Mouse (Mus musculus) neural tube, embryonic 12.5 days (tissue): Measurements from ENCODE around the gene Tle3. TPM values are rescaled to one million over a fixed set of nuclear protein-coding genes. Genes with fewer than 3 reads are reported as not detected.

Experiments
- ATAC-seq: fragments of 200-750 bp; cut with Nextera tagmentation; 2 replicates; pipeline ENCODE4 v1.8.0; 2017; ENCODE audit warnings: low read depth, mild to moderate bottlenecking, moderate TSS enrichment, moderate library complexity; ENCODE audit not compliant: low FRiP score
- H3K27ac ChIP-seq: fragments of 300-500 bp; sonication (generic); 2 replicates; pipeline ENCODE4 v1.5.1; 2016
- H3K27me3 ChIP-seq: fragments of 300-500 bp; sonication (generic); replicated peaks from 2 replicates; pipeline ENCODE4 v1.6.1; 2016; ENCODE audit warnings: mild to moderate bottlenecking
- H3K36me3 ChIP-seq: fragments of 300-500 bp; sonication (generic); 2 replicates; pipeline ENCODE4 v1.6.1; 2016; ENCODE audit warnings: mild to moderate bottlenecking
- H3K4me1 ChIP-seq: fragments of 300-500 bp; sonication (generic); 2 replicates; pipeline ENCODE4 v1.6.1; 2016
- H3K4me2 ChIP-seq: fragments of 300-500 bp; sonication (generic); replicated peaks from 2 replicates; pipeline ENCODE4 v1.6.1; 2016; ENCODE audit warnings: mild to moderate bottlenecking
- H3K4me3 ChIP-seq: fragments of 300-500 bp; sonication (generic); 2 replicates; pipeline ENCODE4 v1.5.1; 2016
- H3K9ac ChIP-seq: fragments of 300-500 bp; sonication (generic); 2 replicates; pipeline ENCODE4 v1.6.1; 2016; ENCODE audit warnings: mild to moderate bottlenecking
- H3K9me3 ChIP-seq: fragments of 300-500 bp; sonication (generic); 2 replicates; pipeline ENCODE4 v1.6.1; 2016; ENCODE audit warnings: mild to moderate bottlenecking
- WGBS: fragments of 180-500 bp; shearing (Covaris S2); methylation state at CpG from one replicate; pipeline ENCODE4 v1.1.7; 2016; 5-methylcytosine and 5-hydroxymethylcytosine counted together
- polyA plus RNA-seq: library from polyadenylated mRNA; unstranded; fragments of >200 nt; fragmentation: Nextera tagmentation; extraction: Ambion mirVana; gene quantifications from 2 replicates; pipeline ENCODE4 v1.2.1, GENCODE M21; 2016

Gene Tle3
- polyA plus RNA-seq, 1 experiment from 2014 or later = 58.7 TPM

DNA sequence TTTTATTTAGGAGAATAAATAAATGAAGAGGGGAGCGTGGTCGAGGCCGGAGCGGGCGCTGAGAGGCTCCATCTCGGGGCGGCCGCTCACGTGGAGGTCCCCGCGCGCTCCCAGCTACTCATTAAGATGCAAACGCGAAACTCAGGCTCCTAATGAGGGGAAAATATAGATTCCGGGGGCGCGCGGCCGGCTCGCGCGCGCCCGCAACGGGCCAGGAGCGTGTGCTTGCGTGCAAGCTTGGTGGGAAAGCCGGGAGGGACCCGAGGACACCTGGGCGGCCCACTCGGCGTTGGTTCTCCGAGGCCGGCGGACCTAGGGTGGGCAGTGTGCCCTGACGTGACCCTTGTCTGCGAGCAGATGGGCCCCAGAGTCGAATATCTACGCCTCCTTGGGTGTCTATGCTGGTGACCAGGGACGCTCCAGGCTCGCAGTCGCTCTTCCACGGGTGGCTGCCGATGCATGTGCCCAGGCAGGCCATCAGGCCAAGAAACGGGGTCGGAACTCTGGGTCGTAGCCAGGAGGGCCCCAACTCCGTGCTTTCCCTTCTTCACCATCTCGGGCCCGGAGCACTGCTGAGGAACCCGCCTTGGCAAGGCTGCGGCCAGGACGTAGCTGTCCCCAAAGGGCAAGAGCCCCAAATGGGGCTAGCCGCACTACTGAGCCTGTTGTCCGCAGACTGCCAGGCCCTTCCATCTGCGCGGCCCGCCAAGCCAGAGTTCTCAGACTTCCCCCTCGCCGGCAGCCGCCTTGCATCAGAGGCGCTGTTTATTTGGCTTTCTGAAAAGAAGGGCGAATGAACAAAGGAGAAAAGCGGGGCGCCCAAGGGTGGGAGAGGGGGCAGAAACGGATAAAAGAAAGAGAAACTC is 1.0 kb upstream of the Tle3 start:
- Histone ChIP-seq H3K27me3 (no peaks in the 10 kb centered on the region), H3K4me3 (peak overlapping the region; percentile 38), H3K27ac (peak overlapping the region; percentile 60), H3K9ac (peak overlapping the region; percentile 58), H3K36me3 (peaks cover 7% of the 10 kb centered on the region; the same call in 1 of the 2 replicates), H3K4me2 (peak overlapping the region; percentile 93), H3K9me3 (no peaks in the 10 kb centered on the region), H3K4me1 (peaks cover 50% of the 10 kb centered on the region)
- ATAC-seq = no peak; the same call in none of the 2 replicates
- WGBS = under 1% methylated on average over 66 of the region's 66 CpGs

DNA sequence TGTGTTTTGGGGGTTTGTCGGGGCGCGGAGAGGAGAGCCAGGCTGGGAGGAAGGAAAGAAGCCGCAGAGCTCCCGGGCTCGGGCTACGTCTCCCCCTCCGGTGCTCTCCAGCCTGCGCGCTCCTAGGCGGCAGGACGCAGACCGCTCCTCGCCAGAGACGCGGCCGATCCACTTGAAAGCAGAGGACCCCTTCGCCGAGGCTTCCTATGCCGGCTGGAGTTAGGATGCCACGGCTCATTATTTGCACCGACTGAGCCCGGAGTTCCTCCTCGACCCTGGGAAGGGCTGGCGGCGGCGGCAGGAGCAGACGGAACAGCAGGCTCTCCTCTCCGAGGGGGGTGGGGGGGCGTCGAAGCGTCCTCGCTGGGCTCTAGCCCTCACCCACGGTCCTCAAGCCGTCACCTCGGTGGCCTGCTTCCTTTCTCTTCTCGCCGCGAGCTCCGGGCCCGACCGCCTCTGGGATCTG is 377 bp downstream of the Tle3 start:
- peak overlapping the region; percentile 89 for H3K4me3 ChIP-seq
- WGBS = under 1% methylated on average over 42 of the region's 42 CpGs
- peak overlapping the region; percentile 93 for H3K4me2 ChIP-seq
- H3K9me3 ChIP-seq = no peaks in the 10 kb centered on the region
- no peaks in the 10 kb centered on the region for H3K27me3 ChIP-seq
- H3K36me3 ChIP-seq = peaks cover 11% of the 10 kb centered on the region; the same call in 1 of the 2 replicates
- ATAC-seq = no peak
- H3K27ac ChIP-seq = peak overlapping the region; percentile 91
- peak overlapping the region; percentile 98 for H3K9ac ChIP-seq
- peaks cover 64% of the 10 kb centered on the region for H3K4me1 ChIP-seq

DNA sequence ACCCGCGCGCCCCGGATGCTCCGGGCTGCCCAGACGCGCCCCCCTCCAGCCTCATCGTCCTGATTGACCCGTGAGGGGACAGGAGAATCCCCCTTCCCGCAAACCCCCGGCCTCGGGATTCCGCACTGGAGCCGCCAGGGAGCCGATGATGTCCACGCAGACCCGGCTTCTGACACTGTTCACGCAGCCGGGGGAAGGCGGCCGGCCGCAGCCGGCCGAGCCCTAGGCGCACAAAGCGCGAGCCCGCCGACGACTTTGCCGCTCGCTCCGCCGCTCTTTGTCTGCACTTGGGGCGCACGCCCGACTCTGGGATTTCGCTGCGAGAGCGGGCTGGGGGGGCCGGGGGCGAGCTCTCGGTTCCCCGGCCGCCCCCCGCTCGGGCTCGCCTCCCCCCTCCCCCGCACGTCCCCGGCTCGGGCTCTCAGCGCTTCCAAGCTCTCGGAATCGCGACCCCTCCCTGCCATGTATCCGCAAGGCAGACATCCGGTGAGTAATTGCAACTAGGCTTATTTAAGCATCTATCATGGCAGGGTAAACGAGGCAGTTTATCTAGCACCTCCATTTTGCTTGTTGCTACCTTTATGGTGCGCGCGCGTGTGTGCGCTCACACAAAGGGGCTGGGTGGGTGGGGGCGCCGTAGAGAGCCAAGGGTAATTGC is 939 bp downstream of the Tle3 start:
- H3K4me2 ChIP-seq = peak overlapping the region; percentile 93
- H3K27ac ChIP-seq = peak overlapping the region; percentile 91
- peak overlapping the region; percentile 89 for H3K4me3 ChIP-seq
- no peak for ATAC-seq
- no peaks in the 10 kb centered on the region for H3K9me3 ChIP-seq
- H3K4me1 ChIP-seq = peaks cover 64% of the 10 kb centered on the region
- no peaks in the 10 kb centered on the region for H3K27me3 ChIP-seq
- peak overlapping the region; percentile 98 for H3K9ac ChIP-seq
- 1% methylated on average over 66 of the region's 66 CpGs for WGBS
- H3K36me3 ChIP-seq = peaks cover 11% of the 10 kb centered on the region; the same call in 1 of the 2 replicates

DNA sequence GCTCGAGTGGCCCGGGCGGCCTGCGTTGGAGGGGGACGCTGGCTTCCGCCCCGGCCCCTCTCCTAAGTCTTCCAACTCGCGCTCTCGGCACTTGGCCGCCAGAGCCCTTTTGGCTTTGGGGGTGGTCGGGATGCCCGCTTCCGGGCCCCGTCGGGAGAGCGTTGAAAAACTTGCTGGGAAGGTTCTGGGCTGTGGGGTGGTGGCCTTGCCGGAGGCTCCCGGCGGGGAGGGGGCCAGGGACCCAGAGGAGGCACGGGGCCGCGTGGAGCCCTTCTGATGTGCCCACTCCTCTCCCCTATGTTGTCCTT is 1.4 kb downstream of the Tle3 start:
- WGBS = 2% methylated on average over 23 of the region's 23 CpGs
- Histone ChIP-seq H3K27ac (peak overlapping the region; percentile 91), H3K27me3 (no peaks in the 10 kb centered on the region), H3K9ac (peak overlapping the region; percentile 98), H3K4me1 (peaks cover 67% of the 10 kb centered on the region), H3K4me2 (peak overlapping the region; percentile 93), H3K4me3 (peak overlapping the region; percentile 89), H3K36me3 (peaks cover 13% of the 10 kb centered on the region; the same call in 1 of the 2 replicates), H3K9me3 (no peaks in the 10 kb centered on the region)
- no peak for ATAC-seq

DNA sequence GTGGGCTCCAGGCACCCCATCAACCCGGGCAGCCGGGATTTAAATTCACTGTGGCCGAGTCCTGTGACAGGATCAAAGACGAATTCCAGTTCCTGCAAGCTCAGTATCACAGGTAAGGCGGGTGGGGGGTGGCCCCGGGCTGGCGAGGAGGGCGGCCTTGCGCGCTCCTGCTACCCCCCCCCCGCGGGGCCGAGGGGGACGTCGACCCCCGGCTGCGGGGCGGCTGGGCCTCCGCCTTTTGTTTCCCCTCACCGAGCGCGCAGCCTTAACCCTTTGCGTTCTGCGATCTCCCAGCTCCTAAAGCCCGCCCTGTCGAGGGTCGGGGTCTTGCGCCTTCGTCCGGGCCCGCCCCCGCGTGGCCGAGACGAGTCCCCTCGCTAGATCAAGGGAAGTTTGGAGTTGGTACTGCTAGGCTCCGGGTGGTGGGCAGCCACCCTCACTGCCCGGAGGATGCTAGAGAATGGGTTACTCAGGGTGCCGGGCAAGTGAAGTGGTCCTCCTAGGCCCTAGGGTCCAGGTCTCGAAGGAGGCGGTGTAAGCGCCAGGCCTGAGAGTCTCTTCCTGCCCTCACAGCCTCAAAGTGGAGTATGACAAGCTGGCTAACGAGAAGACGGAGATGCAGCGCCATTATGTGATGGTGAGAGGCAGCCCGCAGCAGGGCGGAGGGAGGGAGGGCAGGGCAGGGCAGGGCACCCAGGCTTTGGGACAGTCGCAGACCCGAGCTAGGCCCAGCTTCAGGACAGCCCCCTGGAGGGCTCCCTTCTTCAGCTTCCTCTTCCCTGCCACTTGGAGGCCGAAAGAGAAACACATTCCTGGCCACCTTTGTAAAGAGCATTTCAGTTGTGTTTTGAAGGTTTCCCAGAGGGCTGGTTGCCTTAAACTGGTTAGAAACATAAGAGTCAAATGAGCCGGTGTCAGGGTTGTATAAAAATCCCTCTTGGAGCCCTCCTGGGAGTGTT is 2.1 kb downstream of the Tle3 start:
- H3K4me2 ChIP-seq = peak overlapping the region; percentile 93
- no peaks in the 10 kb centered on the region for H3K9me3 ChIP-seq
- H3K4me3 ChIP-seq = peak overlapping the region; percentile 89
- peaks cover 68% of the 10 kb centered on the region for H3K4me1 ChIP-seq
- H3K36me3 ChIP-seq = peaks cover 13% of the 10 kb centered on the region; the same call in 1 of the 2 replicates
- no peak for ATAC-seq
- H3K27ac ChIP-seq = peak overlapping the region; percentile 91
- H3K9ac ChIP-seq = peak overlapping the region; percentile 98
- WGBS = under 1% methylated on average over 50 of the region's 51 CpGs
- H3K27me3 ChIP-seq = no peaks in the 10 kb centered on the region

DNA sequence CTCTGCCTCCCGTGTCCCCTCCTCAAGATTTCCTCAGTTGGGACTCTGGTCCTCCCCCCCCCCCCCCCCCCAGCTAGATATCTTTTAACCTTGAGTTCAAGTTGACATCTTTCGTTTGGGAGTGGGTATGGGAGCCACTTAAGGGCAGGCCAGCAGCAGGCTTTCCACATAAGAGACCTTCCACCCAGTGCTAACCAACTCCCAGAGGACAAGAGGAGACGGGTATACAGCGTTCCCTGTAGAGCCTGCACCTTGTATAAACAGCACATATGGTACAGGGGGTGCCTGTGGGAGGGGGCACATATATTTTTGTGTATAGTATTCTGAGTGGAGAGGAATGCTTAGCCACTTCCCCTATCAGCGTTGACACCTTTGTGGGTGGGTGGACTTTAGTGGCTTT is 2.8 kb downstream of the Tle3 start:
- H3K4me3 ChIP-seq = peak overlapping the region; percentile 89
- ATAC-seq = no peak
- H3K4me1 ChIP-seq = peaks cover 68% of the 10 kb centered on the region
- WGBS = 8% methylated on average over 5 of the region's 5 CpGs
- no peaks in the 10 kb centered on the region for H3K27me3 ChIP-seq
- H3K4me2 ChIP-seq = peak overlapping the region; percentile 93
- no peak overlapping the region for H3K27ac ChIP-seq
- H3K9me3 ChIP-seq = no peaks in the 10 kb centered on the region
- H3K36me3 ChIP-seq = peaks cover 13% of the 10 kb centered on the region; the same call in 1 of the 2 replicates
- H3K9ac ChIP-seq = peak overlapping the region; percentile 98

DNA sequence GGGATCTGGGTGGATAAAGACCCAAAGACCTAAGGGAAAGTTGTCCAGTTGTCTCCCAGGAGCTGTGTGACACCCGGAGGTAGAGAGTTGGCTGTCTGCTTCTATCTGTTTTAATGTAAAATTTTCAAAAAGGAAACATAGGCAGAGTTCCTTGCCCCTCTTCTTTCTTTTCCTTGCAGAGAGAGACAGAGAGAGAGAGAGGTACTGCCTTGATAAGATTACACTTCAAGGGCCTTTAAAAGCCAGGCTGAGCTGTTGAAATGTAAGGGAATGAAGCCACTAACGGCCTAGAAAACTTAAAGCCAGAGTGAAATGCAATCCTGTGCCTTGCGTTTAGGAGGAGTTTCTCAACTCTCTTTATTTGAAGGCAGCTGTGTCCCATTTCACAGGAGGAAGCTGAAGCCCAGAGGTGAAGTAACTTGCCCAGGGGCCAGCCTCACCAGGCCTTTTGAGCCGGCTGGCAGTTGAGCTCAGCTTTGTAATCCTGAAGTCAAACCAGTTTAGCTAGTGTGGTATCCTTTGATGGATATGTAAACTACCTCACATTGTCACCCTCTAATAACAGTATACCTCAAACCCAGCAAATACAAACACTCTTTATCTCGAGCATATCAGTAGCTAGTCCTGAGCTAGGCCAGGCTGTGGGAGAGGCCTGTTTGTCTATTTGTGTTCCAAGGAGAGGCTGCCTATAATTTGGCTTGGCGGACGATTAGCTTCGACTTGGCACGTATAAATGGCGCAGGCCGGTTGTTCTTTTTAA is 3.8 kb downstream of the Tle3 start:
- peak overlapping the region; percentile 29 for H3K4me3 ChIP-seq
- H3K9ac ChIP-seq = peak overlapping the region; percentile 53
- H3K9me3 ChIP-seq = no peaks in the 10 kb centered on the region
- 41% methylated on average over 11 of the region's 11 CpGs for WGBS
- peaks cover 76% of the 10 kb centered on the region for H3K4me1 ChIP-seq
- peaks cover 16% of the 10 kb centered on the region; the same call in 1 of the 2 replicates for H3K36me3 ChIP-seq
- ATAC-seq = no peak
- H3K4me2 ChIP-seq = peak overlapping the region; percentile 93
- no peak overlapping the region for H3K27ac ChIP-seq
- H3K27me3 ChIP-seq = no peaks in the 10 kb centered on the region

DNA sequence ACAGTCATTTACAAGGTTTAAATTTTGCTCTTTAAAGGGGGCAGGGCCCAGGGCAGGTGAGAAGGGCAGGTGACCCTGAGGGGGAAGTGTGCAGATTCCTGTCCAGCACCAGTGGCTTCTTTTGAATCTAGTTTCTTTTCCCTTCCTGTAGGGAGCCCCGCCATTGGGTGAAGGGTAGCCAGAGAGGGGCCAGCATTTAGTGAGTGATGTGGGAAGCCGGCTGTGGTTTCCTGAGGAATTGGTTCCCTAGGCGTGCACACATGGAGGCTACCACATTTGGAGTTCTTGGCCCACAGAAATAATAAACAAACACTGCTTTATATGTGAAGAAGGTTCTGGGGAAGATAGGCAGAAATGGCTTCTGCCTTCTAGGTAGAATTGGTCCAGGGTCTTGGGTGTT is 4.5 kb downstream of the Tle3 start:
- Histone ChIP-seq H3K27me3 (0 out of 2 replicates have a peak, but pooled peaks cover 3% of the 10 kb centered on the region), H3K4me1 (peaks cover 76% of the 10 kb centered on the region), H3K9me3 (no peaks in the 10 kb centered on the region), H3K9ac (peak overlapping the region; percentile 18), H3K36me3 (peaks cover 20% of the 10 kb centered on the region; the same call in 1 of the 2 replicates), H3K4me2 (peak overlapping the region; percentile 93), H3K27ac (no peak overlapping the region), H3K4me3 (peak overlapping the region; percentile 29)
- 39% methylated on average over 3 of the region's 3 CpGs for WGBS
- ATAC-seq = no peak

DNA sequence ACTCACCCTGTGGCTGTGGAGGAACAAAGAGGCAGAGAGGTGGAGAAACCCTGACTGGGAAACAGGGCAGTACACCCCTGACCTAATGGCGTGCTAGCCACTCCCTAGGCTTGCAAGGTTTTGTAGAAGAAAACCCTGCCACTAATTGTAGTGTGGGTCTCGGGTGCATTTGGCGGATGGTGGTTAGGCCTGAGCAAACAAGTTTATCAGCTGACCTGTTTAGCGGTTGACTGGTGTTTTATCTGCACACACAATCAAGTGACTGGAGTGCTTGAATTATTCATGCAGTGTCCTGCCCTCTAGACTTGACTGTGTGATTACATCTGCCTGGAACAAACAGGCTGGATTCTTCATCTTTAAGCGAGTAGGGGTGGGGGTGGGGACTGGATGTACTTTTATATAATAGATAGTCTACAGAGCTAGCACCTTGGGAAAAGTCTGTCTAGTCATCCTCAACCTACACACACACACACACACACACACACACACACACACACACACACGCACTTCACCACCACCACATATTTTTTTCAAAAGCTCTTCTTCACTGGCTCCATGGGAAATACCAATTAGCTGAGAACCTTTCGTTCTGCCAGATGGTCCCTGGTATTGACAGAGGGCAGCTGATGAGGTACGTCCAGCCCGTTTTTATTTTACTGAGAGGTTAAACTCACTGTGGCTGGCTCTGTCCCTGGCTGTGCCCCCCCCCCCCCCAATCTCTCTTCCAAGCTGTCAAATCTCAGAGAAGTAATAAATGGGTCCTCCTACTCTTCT is 5.7 kb downstream of the Tle3 start:
- 0 out of 2 replicates have a peak, but pooled peaks cover 8% of the 10 kb centered on the region for H3K27me3 ChIP-seq
- peak; percentile 23; the same call in 1 of the 2 replicates for ATAC-seq
- peaks cover 33% of the 10 kb centered on the region for H3K36me3 ChIP-seq
- H3K4me1 ChIP-seq = peaks cover 85% of the 10 kb centered on the region
- WGBS = 12% methylated on average over 9 of the region's 9 CpGs
- peak overlapping the region; percentile 72; the same call in 1 of the 2 replicates for H3K27ac ChIP-seq
- H3K9me3 ChIP-seq = no peaks in the 10 kb centered on the region
- peak overlapping the region; percentile 27 for H3K4me3 ChIP-seq
- H3K4me2 ChIP-seq = peak overlapping the region; percentile 93
- H3K9ac ChIP-seq = peak overlapping the region; percentile 58

DNA sequence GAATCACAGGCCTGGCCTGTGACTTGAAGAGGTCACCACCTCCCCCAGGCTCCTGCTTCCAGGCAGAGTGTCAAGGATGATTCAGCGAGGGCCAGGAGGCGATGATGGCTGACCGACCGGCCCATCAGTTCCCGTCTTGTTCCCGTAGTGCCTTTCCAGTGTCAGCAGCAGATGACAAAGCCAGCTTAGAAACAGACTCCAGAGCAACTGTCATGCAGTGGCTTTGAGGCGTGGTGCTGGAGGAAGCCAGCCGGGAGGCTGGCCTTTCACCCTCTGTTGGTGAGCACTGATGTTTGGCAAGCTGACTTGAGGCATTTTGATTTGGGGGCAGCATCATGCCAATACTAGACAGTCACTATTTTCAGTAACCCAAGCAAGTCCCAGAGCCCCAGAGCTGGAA is 6.3 kb downstream of the Tle3 start:
- H3K27me3 ChIP-seq = 0 out of 2 replicates have a peak, but pooled peaks cover 8% of the 10 kb centered on the region
- peaks cover 92% of the 10 kb centered on the region for H3K4me1 ChIP-seq
- H3K27ac ChIP-seq = no peak overlapping the region
- no peak overlapping the region for H3K9ac ChIP-seq
- H3K4me2 ChIP-seq = peak overlapping the region; percentile 93
- H3K4me3 ChIP-seq = no peak overlapping the region
- 14% methylated on average over 8 of the region's 8 CpGs for WGBS
- H3K36me3 ChIP-seq = peaks cover 35% of the 10 kb centered on the region
- ATAC-seq = no peak
- no peaks in the 10 kb centered on the region for H3K9me3 ChIP-seq
